Mouse (Mus musculus) ES-E14 (cell line): ENCODE measurements at regions not wholly inside any gene's neighbourhood (a gene's known extent, or its start where the extent isn't known, plus 50 kb on each side); places are given as distances from the start of the nearest gene placed in this dataset.

ENCODE experiments used
- DNase-seq: peaks from one replicate; pipeline ENCODE4 v3.0.0-alpha.2; 2013; ENCODE audit warnings: low read depth, low spot score
- H3K27ac ChIP-seq: 2 replicates; pipeline ENCODE4 v1.5.1; 2012; ENCODE audit warnings: low read depth, mild to moderate bottlenecking, low read length, moderate library complexity, mixed read lengths; ENCODE audit not compliant: poor library complexity, insufficient read depth, severe bottlenecking
- H3K36me3 ChIP-seq: 2 replicates; pipeline ENCODE4 v1.6.1; 2012; ENCODE audit warnings: mild to moderate bottlenecking, low read length, moderate library complexity, mixed read lengths; ENCODE audit not compliant: control insufficient read depth, poor library complexity, insufficient read depth, severe bottlenecking
- H3K4me1 ChIP-seq, 2 experiments: fragments of 150-350 bp in 1 of 2; sonication (generic) in 1 of 2; 2 replicates each; pipeline ENCODE4 v1.6.1; 2012; ENCODE audit warnings: low read length in 2 of 2, mild to moderate bottlenecking in 1 of 2, mixed read lengths in 1 of 2; ENCODE audit not compliant: control insufficient read depth in 2 of 2, insufficient read depth in 2 of 2, poor library complexity in 1 of 2
- H3K4me3 ChIP-seq, 2 experiments: fragments of 150-350 bp in 1 of 2; sonication (generic) in 1 of 2; 2 replicates each; pipeline ENCODE4 v1.5.1; 2012; ENCODE audit warnings: low read length in 2 of 2, low read depth in 1 of 2, mild to moderate bottlenecking in 1 of 2, mixed read lengths in 1 of 2; ENCODE audit not compliant: insufficient read depth in 1 of 2, poor library complexity in 1 of 2, severe bottlenecking in 1 of 2
- H3K9ac ChIP-seq: 2 replicates; pipeline ENCODE4 v1.6.1; 2012; ENCODE audit warnings: low read depth, mild to moderate bottlenecking, low read length, mixed read lengths; ENCODE audit not compliant: poor library complexity, insufficient read depth, severe bottlenecking
- H3K9me3 ChIP-seq: fragments of 150-350 bp; sonication (generic); 2 replicates; pipeline ENCODE4 v1.6.1; 2012; ENCODE audit warnings: low read depth, mild to moderate bottlenecking, low read length; ENCODE audit not compliant: control insufficient read depth, insufficient read depth
- CHD2 ChIP-seq: IDR thresholded peaks from 2 replicates; pipeline ENCODE4 v1.6.1; 2014; ENCODE audit warnings: mild to moderate bottlenecking, low read depth, low read length, inconsistent platforms
- HCFC1 ChIP-seq: IDR thresholded peaks from 2 replicates; pipeline ENCODE4 v1.6.1; 2012; ENCODE audit warnings: low read length, inconsistent platforms, borderline replicate concordance; ENCODE audit not compliant: insufficient read depth
- MAFK ChIP-seq: IDR thresholded peaks from 2 replicates; pipeline ENCODE4 v1.6.1; 2014; ENCODE audit warnings: mild to moderate bottlenecking, low read depth, low read length, inconsistent platforms; ENCODE audit not compliant: insufficient read depth
- ZC3H11A ChIP-seq: IDR thresholded peaks from 2 replicates; pipeline ENCODE4 v1.6.1; 2012; ENCODE audit warnings: low read depth, mild to moderate bottlenecking, inconsistent platforms, low read length, borderline replicate concordance
- ZNF384 ChIP-seq: IDR thresholded peaks from 2 replicates; pipeline ENCODE4 v1.6.1; 2012; ENCODE audit warnings: low read depth, low read length, inconsistent platforms
- in situ Hi-C, 2 experiments: fragments of 600-800 bp; cut with MboI; formaldehyde crosslinking; loops; one replicate each; pipeline ENCODE4 v1.15.1; 2025; ENCODE audit warnings: low sequenced_read_pairs in 2 of 2, inconsistent platforms in 1 of 2; ENCODE audit not compliant: unreplicated experiment in 2 of 2

- Histone ChIP-seq H3K4me3 (no peak overlapping the region), H3K27ac (no peak overlapping the region), H3K4me1 (no peaks in the 10 kb centered on the region), H3K36me3 (no peaks in the 10 kb centered on the region), H3K9me3 (no peaks in the 10 kb centered on the region), H3K9ac (no peak overlapping the region; the same call in 1 of the 2 replicates)
- TF ChIP-seq HCFC1 (no peak), MAFK (no peak), ZC3H11A (no peak), CHD2 (no peak), ZNF384 (no peak)
- no peak for DNase-seq
- in situ Hi-C loops, result no loop called here
Observed at GRCm38 (mm10) chr14:74113116-74113515, 452.1 kb downstream of the Gm21750 start.

GRCm38 (mm10) chr14:74113556-74113955 is 452.5 kb downstream of the Gm21750 start:
- Histone ChIP-seq H3K9me3 (no peaks in the 10 kb centered on the region), H3K9ac (no peak overlapping the region), H3K4me3 (no peak overlapping the region), H3K4me1 (no peaks in the 10 kb centered on the region), H3K36me3 (no peaks in the 10 kb centered on the region), H3K27ac (no peak overlapping the region)
- TF ChIP-seq ZNF384, result no peak
- TF ChIP-seq MAFK, result no peak
- TF ChIP-seq HCFC1, result no peak
- TF ChIP-seq CHD2, result no peak
- no peak for TF ChIP-seq ZC3H11A
- in situ Hi-C loops, result no loop called here
- DNase-seq, result no peak

GRCm38 (mm10) chr14:74117686-74118085 is 456.7 kb downstream of the Gm21750 start:
- in situ Hi-C loops, result no loop called here
- Histone ChIP-seq H3K9me3 (no peaks in the 10 kb centered on the region), H3K4me1 (no peaks in the 10 kb centered on the region), H3K27ac (no peak overlapping the region), H3K4me3 (no peak overlapping the region), H3K9ac (no peak overlapping the region), H3K36me3 (no peaks in the 10 kb centered on the region)
- TF ChIP-seq HCFC1 (no peak), CHD2 (no peak), ZC3H11A (no peak)
- DNase-seq, result no peak

GRCm38 (mm10) chr14:74145202-74145700 is 484.2 kb downstream of the Gm21750 start:
- in situ Hi-C loops, result no loop called here
- Histone ChIP-seq H3K36me3 (no peaks in the 10 kb centered on the region), H3K4me3 (no peak overlapping the region), H3K9me3 (no peaks in the 10 kb centered on the region), H3K27ac (no peak overlapping the region), H3K4me1 (peaks cover 2 to 3% of the 10 kb centered on the region in 2 experiments; a peak in 1 of 4 replicates), H3K9ac (no peak overlapping the region)
- DNase-seq, result no peak
- TF ChIP-seq ZC3H11A, result no peak

- no peaks in the 10 kb centered on the region for H3K4me1 ChIP-seq
- TF ChIP-seq ZNF384, result no peak
- TF ChIP-seq HCFC1, result no peak
- no peak for TF ChIP-seq CHD2
- TF ChIP-seq ZC3H11A, result no peak
- TF ChIP-seq MAFK, result no peak
Observed at GRCm38 (mm10) chr14:74166221-74166620, 474.4 kb upstream of the Htr2a start.

More at GRCm38 (mm10) chr14:74166221-74166620, 474.4 kb upstream of the Htr2a start:
- Histone ChIP-seq H3K27ac (no peak overlapping the region), H3K9me3 (no peaks in the 10 kb centered on the region), H3K9ac (no peak overlapping the region), H3K36me3 (no peaks in the 10 kb centered on the region), H3K4me3 (no peak overlapping the region)
- in situ Hi-C loops, result no loop called here
- no peak for DNase-seq
